Mouse (Mus musculus): ENCODE measurements at regions not wholly inside any gene's neighbourhood (a gene's known extent, or its start where the extent isn't known, plus 50 kb on each side); places are given as distances from the start of the nearest gene placed in this dataset.
"Not testable (repeated sequence)": the region's sequence is repeated elsewhere in the genome, so short reads cannot be mapped to it uniquely, and the experiment has no call there.

GRCm38 (mm10) chr2:10658317-10658716 lies 288.0 kb downstream of the Sfmbt2 start:
- DNase-seq, result no peak

- DNase-seq, result not testable (repeated sequence)
Measured at GRCm38 (mm10) chr2:10667915-10668314, 297.6 kb downstream of the Sfmbt2 start.

GRCm38 (mm10) chr2:10670423-10671298 lies 300.4 kb downstream of the Sfmbt2 start:
- DNase-seq, result no peak

DNA sequence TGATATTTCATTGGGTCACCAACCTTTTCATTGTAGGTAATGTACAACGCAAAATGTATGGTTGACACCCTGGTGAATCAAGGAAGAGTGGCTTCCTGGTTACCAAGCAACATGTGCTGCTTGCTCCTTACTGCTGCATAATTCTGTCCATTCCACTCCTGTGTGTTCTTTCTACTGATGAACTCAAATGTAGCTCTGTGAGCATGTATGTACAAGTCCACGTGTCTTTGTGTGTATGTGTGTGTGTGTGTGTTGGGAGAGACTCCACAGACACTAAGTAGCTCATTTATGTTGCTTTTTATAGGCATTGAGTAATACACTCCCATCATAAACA lies 301.0 kb downstream of the Sfmbt2 start:
- peak; percentile 32 for DNase-seq

DNA sequence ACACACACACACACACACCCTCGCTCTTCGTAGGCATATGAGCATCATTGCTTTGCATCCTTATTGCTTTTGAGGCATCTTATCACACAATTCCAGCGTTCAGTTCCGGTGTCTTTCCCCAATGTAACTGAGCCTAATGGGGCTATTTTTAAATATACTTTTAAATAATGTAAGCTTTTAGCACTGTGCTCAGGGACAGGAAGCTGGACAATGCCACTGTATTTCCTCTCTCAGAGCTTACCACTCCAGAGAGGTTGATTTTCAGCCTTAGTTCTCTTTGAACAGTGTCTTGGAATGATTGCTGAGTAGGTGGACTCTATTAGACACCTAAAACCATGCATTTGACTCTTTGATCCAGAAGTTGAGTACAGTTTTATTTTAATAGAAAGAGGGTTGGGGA lies 301.9 kb downstream of the Sfmbt2 start:
- DNase-seq, result no peak

- DNase-seq, result no peak
Measured at GRCm38 (mm10) chr2:10674738-10675349, 304.5 kb downstream of the Sfmbt2 start.

DNA sequence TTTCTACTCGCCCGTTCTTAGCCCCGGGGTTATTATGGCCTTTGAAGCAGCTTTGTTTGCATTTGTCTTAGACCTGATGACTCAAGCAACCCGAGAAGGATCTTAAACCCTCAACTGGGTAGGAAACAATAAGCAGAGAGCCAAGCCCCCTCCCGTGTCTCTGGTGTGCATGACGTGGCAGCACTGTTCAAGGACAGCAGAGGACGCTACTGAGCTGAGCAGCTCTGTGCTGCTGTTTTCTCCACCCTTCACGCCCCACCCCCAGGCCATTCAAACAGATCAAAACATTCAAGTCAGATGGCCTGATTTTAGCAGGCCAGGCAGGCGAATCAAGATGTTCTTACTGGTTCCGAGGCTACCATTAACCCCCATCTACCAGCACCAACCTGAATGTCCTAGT lies 331.1 kb downstream of the Sfmbt2 start:
- DNase-seq, result peak; percentile 5

- DNase-seq, result no peak
Measured at GRCm38 (mm10) chr2:10718366-10718765, 348.1 kb downstream of the Sfmbt2 start.

DNA sequence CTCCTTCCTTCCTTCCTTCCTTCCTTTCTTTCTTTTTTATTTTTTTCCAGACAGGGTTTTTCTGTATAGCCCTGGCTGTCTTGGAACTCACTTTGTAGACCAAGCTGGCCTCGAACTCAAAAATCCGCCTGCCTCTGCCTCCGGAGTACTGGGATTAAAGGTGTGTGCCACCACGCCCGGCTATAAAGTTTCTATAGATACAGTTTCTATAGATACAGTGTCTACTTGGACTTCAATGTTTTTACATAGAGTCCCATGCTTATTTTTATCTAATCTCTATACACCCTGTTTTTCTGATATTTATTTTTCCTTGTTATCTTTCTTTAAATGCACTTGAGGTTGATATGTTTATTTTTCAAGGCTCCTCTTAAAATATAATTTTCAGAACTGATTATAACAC lies 364.0 kb downstream of the Sfmbt2 start:
- DNase-seq, result not testable (repeated sequence)

DNA sequence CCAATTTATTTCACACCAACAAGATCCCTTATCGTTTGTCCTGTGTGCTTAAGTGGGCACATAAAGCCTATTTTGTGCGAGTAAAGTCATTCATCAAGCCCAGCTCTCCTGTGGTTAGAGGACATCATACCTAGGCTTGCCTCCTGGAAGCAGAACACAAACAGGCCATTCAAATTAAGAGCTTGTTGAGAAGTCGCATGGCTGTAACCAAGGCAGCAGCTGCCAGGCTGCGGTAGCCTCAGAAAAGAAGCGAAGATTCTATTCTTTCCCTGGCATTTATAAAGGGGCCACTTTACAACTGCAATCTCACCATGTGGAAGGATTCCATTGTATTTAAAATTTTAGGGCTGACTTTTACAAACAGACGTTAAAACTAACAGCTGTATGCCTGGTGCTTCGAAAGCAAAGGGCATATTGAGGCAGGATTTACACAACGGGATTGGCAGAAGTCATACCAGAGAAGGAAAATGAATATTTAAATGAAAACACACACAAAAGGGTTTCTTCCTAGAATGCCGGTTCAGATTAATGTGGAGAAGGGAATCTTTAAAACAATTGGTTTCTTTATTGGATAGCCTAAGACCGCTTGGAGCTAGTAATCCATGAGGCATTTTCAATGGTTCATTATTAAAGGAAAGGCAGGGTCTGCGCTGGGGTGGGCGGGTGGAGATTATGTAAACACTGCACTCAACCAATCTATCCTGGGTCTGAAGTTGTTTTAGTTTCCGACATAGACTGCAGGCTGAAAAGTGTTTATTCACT lies 366.6 kb downstream of the Sfmbt2 start:
- peak; percentile 61 for DNase-seq

DNA sequence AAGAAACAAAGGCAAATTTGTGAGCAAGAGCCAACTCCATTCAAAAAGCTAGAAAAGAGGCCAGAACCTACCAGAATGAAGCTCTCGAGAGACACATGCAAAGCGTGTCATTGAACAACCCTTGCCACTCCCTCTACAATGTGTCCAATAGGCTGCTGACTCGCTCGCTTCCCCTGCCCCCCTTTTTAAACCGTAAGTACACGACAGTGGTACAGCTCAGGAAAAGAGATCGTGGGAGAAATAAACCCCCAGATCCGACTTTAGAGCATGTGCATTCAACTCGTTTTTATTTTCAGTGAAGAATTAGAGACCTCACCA lies 367.1 kb downstream of the Sfmbt2 start:
- peak; percentile 24 for DNase-seq

DNA sequence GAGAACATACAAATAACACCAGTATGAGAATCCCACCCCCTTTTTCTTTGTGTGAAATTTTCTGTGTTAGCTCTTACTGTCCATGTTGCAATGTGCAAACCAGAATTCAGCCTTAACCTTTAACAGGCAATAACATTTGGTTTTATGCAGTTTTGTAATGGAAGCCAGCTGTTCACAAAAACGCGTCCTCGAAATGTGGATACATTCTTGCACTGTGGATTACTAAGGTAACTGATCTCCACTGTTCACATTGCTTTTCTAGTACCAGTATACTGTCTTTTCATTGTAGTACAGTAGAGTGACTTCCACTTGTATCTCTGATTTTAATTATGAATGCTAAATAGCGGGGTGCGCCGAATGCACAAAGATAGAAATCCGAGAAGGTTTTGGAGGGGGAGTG lies 374.8 kb downstream of the Sfmbt2 start:
- DNase-seq, result no peak

DNA sequence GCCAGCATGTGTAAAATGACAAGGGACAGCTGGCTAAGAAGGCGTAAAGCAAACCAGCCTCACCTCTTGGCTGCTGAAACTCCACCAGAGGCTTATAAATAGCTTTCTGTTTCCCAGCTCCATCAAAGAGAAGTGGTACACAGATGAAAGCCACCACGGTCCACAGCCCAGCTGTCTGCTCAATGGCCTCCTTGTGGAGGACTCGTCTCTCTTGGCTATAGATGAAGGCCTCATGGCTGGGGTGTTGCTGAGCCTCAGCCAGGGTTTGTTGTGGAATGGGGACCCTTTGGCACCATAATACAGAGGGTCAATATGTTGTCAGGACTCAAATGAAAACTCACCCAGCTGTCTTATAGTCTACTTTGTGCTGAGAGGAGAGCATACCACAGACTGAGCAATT lies 385.1 kb downstream of the Sfmbt2 start:
- peak; percentile 4 for DNase-seq

DNA sequence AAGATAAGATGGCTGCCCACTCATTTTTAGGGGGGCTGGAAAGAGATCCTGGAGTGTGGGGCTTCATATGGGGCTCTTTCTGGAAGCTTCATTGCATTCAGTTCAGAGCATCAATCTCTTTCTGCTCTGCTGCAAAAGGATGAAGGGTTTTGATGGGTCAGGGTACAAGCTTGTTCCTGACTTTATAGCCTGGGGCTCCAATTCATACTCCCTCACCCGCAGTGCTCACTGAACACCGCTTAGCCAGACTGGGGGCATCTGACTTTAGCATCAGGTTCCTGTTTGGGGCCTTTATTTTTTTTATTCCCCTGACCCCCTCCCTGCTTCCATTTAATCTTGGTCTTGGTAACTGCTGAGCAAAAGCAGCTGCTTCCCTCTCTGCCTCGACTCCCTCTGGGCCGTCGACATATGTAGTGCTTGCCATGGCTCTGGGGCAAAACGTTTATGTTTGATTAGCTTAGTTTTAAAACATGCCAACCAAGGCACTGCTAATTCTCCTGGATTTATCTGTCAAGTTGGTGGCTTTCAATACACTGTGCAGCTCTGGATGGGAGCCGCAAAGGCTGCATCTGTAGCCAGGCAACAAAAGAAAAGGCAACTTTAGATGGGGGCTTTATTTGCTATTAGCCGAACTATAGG lies 387.0 kb downstream of the Sfmbt2 start:
- DNase-seq, result peak; percentile 30

- DNase-seq, result no peak
Measured at GRCm38 (mm10) chr2:10757886-10758285, 387.6 kb downstream of the Sfmbt2 start.

- no peak for DNase-seq
Measured at GRCm38 (mm10) chr2:10762236-10762635, 391.9 kb downstream of the Sfmbt2 start.

GRCm38 (mm10) chr2:10783071-10783470 lies 388.8 kb upstream of the Prkcq start:
- no peak for DNase-seq

GRCm38 (mm10) chr2:10783594-10783993 lies 388.3 kb upstream of the Prkcq start:
- DNase-seq, result no peak

GRCm38 (mm10) chr2:10784266-10784665 lies 387.6 kb upstream of the Prkcq start:
- no peak for DNase-seq

GRCm38 (mm10) chr2:10785156-10785555 lies 386.8 kb upstream of the Prkcq start:
- peak; percentile 73 for DNase-seq

GRCm38 (mm10) chr2:10788509-10788908 lies 383.4 kb upstream of the Prkcq start:
- no peak for DNase-seq

- DNase-seq, result no peak
Measured at GRCm38 (mm10) chr2:10791233-10791632, 380.7 kb upstream of the Prkcq start.

DNA sequence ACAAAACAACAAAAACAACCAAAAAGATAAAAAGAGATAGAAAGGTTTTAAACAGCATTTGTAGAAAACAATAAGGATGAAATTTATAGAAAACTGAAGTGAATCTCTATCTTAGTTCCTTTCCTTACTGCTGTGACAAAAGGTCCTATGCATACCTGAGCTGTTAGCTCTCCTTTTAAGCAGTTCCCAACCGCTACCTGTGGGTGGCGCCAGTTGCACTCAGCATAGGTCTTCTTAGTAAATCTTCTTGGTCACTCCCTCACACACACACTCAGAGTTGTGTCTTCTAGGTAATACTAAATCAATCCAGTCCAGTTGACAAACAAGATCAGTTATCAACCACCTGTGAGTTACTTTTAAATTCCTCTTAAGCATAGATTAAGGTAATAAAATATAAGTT lies 355.5 kb upstream of the Prkcq start:
- no peak for DNase-seq
